Mouse (Mus musculus) neural tube, embryonic 10.5 days (tissue): ENCODE results near the gene Mob2.

ENCODE experiments used
- DNase-seq: peaks from one replicate; pipeline ENCODE4 v3.0.0-alpha.2; 2017; ENCODE audit warnings: low spot score; ENCODE audit errors: extremely low spot score

Mob2 gene

DNA sequence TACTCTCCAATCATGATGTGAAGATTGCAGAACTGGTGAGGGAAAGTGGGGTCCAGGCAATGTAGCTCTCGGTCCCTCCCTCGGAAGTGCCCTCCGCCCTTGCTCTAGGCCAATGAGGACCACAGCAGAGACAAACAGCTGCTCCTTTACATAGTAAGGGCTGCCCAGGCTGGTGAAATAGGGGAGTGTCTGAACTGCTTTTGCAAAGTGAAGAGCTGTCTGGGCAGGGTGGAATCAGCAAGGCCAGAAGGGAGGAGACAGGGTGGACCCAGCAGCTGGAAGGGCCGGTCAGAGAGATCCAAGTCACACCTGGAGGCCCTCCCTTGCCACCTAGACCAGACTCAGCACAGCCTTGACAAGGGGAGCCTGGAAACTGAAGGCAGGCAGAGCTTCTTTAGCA, 34.9 kb downstream of the Mob2 start:
- DNase-seq: no peak

DNA sequence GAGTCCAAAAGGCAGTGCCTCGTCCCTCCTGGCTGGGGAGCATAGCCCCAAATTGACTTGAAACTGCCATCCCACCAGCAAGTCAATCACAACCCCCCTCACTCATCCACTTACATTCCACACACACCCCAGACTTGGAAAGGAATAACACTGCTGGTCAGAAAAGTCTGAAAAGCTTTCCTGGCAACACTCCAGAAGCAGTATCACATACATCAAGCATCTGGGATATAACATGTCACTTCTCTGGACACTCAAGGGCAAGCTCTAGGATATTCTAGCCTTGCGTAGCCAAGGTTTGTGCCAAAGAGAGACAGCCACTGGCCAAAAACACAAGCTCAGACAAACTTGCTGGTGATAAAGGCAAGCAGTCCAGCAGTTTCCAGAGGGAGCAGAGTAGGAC, 35.7 kb downstream of the Mob2 start:
- no peak for DNase-seq

DNA sequence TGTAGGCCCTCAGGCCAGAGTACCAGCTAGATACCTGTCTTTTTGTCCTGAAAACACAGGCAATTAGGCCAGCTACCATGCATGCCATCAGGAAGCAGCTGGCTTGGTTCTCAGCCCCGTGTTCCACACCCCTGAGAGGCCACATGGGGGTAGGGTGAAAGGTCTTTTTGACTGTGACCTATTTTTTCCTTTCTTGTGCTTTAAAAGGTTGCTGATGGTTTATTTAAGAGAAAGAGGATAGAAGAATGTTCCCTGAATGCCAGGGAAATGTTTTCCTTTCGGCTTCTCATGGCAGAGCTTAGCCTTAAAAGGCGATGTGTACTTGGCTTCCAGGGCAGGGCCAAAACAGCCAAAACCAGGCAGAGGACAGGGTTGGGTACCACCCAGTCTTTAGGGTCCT, 40.0 kb downstream of the Mob2 start:
- DNase-seq: no peak

DNA sequence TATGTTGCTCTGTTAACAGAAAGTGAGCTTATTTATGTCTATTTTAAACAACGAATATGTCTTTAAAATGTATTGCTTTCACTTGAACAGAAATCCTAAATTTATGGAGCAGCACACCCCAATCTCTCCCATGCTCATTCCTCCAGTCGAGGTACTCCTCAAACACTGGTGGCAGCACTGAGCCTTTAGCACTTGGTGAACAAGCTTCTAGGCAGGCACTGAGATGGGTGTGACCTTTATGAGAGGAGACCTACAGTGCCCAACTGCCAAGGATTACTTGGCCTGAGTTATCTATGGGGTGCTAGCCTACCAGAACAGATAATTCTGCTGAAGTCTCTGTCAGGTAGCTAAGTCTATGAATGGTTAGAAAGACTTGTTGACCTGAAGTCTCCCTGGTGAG, 41.2 kb downstream of the Mob2 start:
- no peak for DNase-seq

DNA sequence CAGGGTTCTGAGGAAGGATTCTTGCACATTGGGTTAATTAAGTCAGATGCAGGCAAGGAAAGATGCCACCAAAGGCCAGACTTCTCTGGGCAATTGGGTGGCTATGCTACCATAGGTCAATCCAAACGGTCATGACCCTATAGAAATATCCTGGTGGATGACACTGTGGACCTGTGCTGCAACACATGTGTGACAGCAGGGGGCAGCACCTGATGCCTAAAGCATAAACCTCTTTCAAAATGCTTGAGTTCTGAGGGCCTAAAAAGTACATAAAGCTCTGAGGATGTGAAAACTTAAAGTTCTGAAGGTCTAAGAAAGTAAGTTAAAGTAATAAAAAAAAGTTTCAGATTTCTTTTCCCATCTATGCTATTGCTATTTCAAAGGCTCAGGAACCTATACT, 44.3 kb downstream of the Mob2 start:
- DNase-seq: no peak

DNA sequence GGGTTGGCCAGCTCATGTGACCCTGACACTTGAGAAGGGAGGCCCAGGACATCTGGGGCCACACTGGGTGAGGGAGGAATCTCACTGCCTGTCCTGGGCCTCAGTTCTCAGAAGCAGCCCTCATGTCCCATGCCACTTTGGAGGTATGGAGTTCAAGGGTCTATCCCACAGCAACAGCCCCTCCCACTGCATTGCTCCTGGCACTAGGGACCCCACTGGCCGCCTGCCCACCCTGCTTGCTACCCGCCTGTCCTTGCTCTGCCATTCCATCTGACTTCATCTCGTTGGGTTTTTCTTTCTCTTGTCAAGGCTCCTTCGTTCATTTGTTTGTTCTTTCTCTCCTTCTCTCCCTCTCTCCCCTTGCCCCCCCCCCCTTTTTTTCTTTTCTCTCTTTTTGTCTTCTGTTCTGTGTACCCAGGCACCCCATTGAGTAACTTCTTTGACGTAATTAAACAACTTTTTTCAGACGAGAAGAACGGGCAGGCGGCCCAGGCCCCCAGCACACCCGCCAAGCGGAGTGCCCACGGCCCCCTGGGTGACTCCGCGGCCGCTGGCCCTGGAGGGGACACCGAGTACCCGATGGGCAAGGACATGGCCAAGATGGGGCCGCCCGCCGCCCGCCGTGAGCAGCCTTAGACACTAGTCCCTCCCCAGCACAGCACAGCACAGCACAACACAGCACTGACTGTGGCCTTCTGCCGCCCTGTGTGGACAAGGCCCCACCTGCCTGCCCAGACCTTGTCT, 59.1 kb downstream of the Mob2 start:
- DNase-seq: no peak

DNA sequence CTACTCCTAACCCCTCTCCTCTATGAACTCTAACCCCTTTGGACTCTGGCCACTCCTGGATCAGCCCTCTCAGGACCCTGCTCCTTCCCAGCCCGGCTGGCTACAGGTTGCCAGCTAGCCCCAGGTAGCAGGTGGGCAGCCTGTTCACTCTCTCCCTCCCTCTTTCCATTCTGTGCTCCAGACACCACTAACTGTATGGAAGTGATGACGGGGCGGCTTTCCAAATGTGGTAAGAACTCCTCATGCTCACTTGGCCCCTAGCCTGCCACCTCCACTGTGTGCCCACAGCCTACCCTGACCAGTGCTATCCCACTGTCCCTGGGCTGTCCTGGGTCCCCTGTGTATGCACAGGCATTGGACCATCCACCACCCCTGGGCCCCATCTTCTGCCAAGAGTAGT, 60.2 kb downstream of the Mob2 start:
- no peak for DNase-seq

DNA sequence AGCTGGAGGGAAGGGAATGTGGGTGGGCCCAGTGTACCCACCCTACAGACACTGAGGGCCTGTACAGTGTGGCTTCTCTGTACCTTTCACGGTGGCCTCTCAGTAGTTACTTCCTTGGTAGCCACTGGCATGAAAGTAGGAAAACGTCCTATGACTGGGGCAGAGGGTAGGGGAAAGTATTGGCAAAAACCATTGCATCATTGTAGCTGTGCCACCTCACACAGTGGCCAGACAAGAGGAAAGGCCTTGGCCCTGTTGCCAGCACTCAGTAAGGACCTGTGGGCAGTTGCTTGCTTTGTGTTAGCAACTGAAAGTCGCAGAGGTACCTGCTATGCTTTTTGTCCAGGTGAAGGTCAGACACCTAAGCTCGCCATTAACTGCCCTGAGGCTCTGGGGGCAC, 66.7 kb downstream of the Mob2 start:
- no peak for DNase-seq

DNA sequence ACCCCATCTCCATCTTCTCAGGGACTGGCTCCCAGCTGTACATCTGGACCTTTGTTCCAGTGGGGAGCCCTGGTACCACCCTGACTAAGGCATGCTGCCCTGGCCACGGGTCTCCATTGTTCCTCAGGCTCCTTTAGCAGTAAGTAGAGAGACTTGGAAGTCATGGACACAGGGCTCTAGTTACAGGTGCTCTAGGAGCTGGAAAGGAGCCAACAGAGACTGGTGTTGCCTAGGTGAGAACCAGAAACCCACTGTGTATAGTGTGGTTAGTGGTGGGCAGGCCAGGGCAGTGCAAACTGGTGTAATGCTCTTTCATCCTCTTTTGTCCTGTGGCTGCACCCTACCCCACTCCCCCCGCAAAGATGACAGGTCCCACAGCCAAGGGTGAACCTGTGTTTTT, 69.7 kb downstream of the Mob2 start:
- DNase-seq: no peak

DNA sequence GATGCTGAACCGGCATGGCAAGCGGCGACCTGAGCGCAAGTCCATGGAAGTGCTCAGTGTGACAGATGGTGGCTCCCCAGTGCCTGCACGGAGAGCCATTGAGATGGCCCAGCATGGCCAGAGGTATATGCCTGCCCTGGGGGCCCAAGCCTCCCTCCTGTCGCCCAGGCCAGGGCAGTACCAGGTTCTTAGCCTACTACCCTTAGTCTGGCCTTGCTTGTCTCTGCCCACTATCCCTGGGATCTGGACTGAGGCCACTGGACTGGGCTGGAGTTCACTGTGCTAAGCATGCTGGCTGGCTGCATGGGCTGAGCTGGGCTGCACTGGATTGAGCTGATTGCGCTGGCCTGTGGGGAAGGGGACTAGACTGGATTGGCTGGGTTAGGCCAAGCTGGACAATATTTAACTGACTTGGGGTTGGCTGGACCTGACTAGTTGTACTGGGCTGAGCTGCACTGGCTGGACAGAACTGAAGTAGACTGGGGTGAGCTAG, 72.5 kb downstream of the Mob2 start:
- DNase-seq: no peak

DNA sequence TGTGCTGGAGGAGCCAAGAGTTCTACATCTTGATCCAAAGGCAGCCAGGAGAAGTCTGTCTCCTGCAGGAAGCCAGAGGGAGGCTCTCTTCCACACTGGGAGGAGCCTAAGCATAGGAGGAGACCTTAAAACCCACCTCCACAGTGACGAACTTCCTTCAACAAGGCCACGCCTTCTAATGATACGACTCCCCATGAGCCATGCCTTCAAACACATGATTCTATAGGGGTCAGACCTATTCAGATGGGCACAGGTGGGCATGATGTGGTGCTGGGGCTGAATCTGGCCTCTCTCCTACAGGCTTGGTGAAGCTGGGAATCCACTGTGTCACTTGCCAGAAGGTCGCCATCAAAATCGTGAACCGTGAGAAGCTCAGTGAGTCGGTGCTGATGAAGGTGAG, 79.6 kb downstream of the Mob2 start:
- DNase-seq: no peak

DNA sequence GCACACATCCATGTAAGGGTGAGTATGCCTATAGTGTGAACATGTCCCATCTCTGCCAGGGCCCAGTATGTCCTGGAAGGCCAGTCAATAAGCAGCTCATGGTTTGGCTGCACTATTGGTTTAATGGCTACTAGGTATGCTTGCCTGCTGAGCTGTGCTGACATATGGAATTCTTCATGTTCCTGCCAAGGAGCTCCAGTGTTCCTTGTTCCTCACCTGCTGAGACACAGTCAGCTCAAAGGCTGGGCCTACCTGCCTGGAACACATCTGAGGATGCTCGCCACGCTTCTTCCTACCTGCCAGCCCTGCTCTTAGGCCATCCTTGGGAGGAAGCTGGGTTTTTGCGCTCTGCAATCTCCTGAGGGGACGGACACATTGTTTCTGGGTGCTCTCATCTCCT, 81.6 kb downstream of the Mob2 start:
- no peak for DNase-seq

DNA sequence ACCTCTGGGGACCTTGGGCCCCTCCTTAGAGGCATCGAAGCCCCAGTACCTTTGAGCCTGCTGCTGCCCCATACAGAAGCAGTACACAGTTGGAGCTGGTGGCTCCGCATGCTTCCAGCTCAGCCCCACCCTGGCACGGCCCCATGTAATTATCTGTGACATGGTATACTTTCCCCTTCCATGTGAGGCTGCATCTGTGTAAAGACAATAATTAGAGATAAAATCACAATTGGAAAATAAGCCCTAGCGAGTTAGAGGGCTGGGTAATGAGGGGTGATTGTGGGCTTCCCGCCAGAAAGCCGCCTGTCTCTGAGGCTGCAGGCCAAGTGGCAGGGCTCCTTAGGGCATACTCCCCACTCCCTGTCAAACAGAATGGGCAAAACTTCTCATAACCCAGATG, 82.9 kb downstream of the Mob2 start:
- no peak for DNase-seq

DNA sequence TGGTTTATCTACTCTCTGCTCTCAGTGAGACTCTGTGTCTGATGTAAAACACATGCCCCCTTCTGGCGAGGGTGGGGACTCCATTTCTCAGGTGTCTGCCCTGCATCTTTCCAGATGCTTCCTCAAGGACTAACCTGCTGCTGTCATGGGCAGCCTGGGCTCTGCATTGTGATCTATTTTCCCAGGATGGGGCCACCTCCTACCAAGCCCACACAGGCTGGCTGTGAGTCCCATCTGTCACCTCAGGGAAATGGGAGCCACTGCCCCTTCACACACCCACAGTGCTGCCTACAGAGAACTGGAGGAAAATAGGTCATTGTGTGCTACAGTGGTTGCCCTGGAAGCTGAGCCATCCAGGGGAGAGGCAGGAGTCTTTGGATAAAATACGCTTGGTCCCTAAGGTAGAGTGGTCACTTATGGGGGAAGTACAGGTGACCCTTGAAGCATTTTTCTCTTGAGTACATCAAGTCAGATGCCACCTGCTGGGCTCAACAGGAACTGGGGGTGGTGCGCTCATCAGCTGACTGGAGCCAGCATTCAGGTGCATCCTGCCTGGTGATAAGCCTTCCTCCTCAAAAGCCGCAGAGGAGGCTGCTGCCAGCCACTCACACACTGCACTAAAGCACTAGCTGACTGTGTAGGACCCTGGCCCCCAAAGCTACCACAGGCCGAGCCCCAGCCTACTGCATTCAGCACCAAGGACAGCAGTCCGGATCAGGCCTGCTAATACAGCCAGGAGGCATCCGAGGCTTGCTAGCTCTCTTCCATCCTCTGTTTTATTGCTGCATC, 87.8 kb downstream of the Mob2 start:
- peak; percentile 39 for DNase-seq

DNA sequence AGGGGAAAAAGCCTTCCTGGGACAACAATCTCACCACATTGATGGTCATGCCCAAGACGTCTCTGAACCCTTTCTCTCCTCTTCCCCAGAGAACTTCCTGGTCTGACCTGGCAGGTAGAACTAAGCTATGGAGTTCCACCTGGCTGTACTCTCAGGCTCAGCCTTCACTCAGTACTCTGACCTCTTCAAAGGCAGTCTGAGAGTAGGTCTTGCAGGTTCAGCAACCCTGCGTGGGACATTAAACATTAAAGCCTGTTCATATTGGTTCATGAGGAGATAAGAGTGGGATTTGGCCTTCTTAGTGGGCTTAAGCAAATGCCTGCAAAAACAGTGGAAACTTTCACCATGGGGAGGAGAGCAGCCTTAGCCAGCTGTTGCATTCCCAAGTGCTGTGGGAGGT, 94.6 kb downstream of the Mob2 start:
- no peak for DNase-seq

DNA sequence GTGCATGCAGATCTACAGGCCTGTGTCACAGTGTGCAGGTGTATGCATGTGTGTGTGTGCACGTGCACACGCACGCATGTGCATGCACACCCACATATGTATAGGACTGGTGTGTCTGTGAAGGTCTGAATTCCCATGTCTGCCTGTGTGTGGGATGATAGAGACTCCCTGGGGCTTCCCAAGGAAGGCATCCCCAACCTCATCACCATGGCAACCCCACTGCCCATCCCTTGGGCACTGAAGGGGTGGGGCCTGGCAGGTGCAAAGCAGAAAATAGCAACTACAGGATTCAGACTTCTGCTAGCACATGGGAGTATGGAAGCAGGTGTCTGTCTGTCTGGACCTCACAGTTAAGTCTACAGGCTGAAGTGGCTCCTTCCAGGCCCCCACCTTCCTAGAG, 98.3 kb downstream of the Mob2 start:
- DNase-seq: no peak

DNA sequence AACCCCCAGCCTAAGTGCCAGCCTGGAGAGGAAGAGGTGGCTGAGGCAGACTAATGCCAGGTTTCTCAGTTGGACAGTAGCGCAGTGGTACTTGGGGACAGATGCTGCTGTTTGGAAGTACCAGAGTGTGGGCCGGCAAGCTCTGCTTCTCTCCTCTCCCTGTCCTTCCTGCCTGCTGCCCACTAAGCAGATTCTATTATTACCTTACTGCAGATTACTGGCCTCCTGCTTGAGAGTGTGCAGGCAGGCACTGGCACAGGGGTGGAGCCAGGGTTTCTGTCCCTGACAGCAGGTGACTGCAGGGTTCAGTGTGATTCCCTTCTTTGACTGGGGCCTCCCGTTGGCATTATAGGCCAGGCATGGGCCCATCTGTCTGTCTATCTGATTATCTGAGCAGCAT, 99.4 kb downstream of the Mob2 start:
- no peak for DNase-seq

DNA sequence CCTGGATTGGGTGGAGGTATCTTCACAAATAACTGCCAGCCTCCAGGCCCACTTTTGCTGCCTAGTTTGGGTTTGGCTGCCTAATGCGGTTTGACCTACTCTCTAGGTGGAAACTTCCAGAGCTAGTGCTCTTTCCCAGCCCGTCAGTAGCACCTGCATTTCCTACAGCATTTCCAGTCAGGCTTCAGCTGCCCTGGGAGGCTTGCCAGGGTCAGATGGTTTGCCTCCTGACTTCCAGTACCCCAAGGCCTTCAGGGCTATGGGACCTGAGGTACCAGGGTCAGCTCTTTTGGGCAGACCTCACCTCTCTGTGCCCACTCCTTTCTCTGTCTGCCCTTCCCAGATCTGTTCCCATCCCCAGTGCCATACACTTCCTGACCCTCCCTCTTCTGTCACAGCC, 99.9 kb downstream of the Mob2 start:
- DNase-seq: no peak

DNA sequence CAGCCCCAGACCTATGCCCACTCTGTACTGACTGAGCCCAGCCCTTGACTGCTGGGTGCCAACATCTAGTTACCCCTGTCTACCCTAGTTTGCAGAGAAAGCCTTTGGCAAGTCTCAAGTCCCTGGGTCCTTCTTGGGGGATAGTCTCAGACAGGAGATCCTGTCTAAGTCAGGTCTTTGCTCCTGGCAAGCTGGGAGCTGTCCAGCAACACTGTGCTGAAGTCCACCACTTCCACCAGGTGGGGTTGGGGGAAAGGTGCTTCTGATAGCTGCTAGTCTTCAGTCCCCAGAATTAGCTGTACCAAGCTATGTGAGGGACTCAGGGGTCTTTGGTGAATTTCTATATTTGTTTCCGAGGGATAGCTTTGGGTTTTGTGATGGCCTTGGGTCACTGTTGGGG, 101.7 kb downstream of the Mob2 start:
- DNase-seq: no peak
